Mouse (Mus musculus) stomach, embryonic 14.5 days (tissue): ENCODE measurements around the gene Irs3. TPM values are rescaled to one million over a fixed set of nuclear protein-coding genes. Genes with fewer than 3 reads are reported as not detected.
"Not testable (repeated sequence)": the region's sequence is repeated elsewhere in the genome, so short reads cannot be mapped to it uniquely, and the experiment has no call there.

Experiments
- ATAC-seq: fragments of 200-750 bp; cut with Nextera tagmentation; 2 replicates; pipeline ENCODE4 v1.8.0; 2017; ENCODE audit warnings: low read depth, moderate TSS enrichment; ENCODE audit not compliant: insufficient number of reproducible peaks, insufficient read depth, low FRiP score
- H3K27ac ChIP-seq: fragments of 300-500 bp; sonication (generic); 2 replicates; pipeline ENCODE4 v1.5.1; 2014; ENCODE audit warnings: mild to moderate bottlenecking, low read length, moderate library complexity, mixed read lengths
- H3K27me3 ChIP-seq: fragments of 300-500 bp; sonication (generic); 2 replicates; pipeline ENCODE4 v1.6.1; 2014; ENCODE audit warnings: low read length, control low read depth, mixed read lengths; ENCODE audit not compliant: control insufficient read depth, insufficient read depth
- H3K36me3 ChIP-seq: fragments of 300-500 bp; sonication (generic); 2 replicates; pipeline ENCODE4 v1.6.1; 2014; ENCODE audit warnings: mild to moderate bottlenecking, control low read depth, low read length, moderate library complexity, mixed read lengths; ENCODE audit not compliant: control insufficient read depth, insufficient read depth
- H3K4me1 ChIP-seq: fragments of 300-500 bp; sonication (generic); 2 replicates; pipeline ENCODE4 v1.6.1; 2014; ENCODE audit warnings: low read length, control low read depth, mixed read lengths; ENCODE audit not compliant: control insufficient read depth, insufficient read depth
- H3K4me2 ChIP-seq: fragments of 300-500 bp; sonication (generic); replicated peaks from 2 replicates; pipeline ENCODE4 v1.6.1; 2014; ENCODE audit warnings: low read depth, low read length, control low read depth
- H3K4me3 ChIP-seq: fragments of 300-500 bp; sonication (generic); 2 replicates; pipeline ENCODE4 v1.5.1; 2014; ENCODE audit warnings: low read depth, low read length, control low read depth
- H3K9ac ChIP-seq: fragments of 300-500 bp; sonication (generic); replicated peaks from 2 replicates; pipeline ENCODE4 v1.6.1; 2014; ENCODE audit warnings: low read depth, mild to moderate bottlenecking, control low read depth, low read length, moderate library complexity, mixed read lengths
- H3K9me3 ChIP-seq: fragments of 300-500 bp; sonication (generic); 2 replicates; pipeline ENCODE4 v1.6.1; 2016; ENCODE audit warnings: low read depth, low read length, control low read depth; ENCODE audit not compliant: control insufficient read depth
- WGBS: fragments of 180-500 bp; shearing (Covaris S2); extraction: QIAGEN DNeasy Blood & Tissue Kit; methylation state at CpG from one replicate; pipeline ENCODE4 v1.1.7; 2014; 5-methylcytosine and 5-hydroxymethylcytosine counted together
- polyA plus RNA-seq: library from polyadenylated mRNA; unstranded; fragments of >200 nt; fragmentation: Nextera tagmentation; extraction: Ambion mirVana; gene quantifications from 2 replicates; pipeline ENCODE4 v1.2.1, GENCODE M21; 2014

The Irs3 gene
- polyA plus RNA-seq, 1 experiment from 2014 or later, result not detected

DNA sequence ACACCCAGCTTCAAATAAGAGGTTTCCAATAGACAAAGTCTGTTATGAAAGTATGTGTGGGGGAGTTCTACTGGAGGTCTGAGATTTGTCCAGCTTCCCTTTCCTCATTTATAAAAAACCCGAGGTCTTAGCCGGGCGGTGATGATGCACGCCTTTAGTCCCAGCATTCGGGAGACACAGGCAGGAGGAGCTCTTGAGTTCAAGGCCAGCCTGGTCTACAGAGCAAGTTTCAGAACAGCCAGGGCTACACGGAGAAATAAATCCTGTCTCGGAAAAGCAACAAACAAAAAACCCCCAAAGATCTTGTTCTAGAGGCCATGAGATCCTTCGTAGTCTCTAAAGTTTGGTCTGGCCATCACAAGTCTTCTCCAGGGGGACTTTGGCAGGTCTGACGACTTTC, 17.5 kb downstream of the Irs3 start:
- Histone ChIP-seq H3K27ac (peak overlapping the region; percentile 77), H3K36me3 (peaks cover 5% of the 10 kb centered on the region; the same call in 1 of the 2 replicates), H3K4me1 (peaks cover 27% of the 10 kb centered on the region), H3K9me3 (no peaks in the 10 kb centered on the region), H3K9ac (peak overlapping the region; percentile 39), H3K4me3 (peak overlapping the region; percentile 52), H3K4me2 (peak overlapping the region; percentile 56), H3K27me3 (no peaks in the 10 kb centered on the region)
- WGBS, result 3% methylated on average over 9 of the region's 9 CpGs
- ATAC-seq, result no peak

DNA sequence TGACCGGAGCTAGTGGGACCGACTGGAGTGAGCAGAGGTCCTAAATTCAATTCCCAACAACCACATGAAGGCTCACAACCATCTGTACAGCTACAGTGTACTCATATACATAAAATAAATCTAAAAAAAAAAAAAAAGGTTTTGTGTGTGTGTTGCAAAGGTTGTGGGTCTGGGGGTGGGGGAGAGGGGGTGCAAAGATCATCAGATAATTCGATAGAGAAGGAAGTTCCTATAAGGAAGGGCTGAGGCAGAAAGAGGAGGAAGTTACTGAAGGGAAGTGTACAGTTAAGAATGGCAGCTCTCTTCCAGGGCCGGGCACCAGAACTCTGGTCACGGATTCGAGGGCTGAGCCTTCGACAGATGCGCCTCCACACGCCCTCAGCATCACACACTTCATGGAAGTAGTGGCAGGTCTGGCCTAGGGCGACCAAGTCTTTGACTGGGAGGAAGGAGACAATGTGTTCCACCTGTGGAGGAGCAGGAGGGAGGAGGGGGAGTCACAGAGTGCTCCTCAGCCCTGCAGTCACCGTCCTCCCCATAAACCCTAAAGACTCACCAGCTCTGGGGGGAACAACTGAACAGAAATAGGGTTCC, 21.5 kb downstream of the Irs3 start:
- no peaks in the 10 kb centered on the region for H3K9me3 ChIP-seq
- no peak overlapping the region for H3K4me2 ChIP-seq
- ATAC-seq, result no peak
- no peaks in the 10 kb centered on the region for H3K36me3 ChIP-seq
- H3K27me3 ChIP-seq, result no peaks in the 10 kb centered on the region
- WGBS, result 84% methylated on average over 11 of the region's 11 CpGs
- H3K4me3 ChIP-seq, result no peak overlapping the region
- no peaks in the 10 kb centered on the region for H3K4me1 ChIP-seq
- H3K27ac ChIP-seq, result no peak overlapping the region
- no peak overlapping the region for H3K9ac ChIP-seq

DNA sequence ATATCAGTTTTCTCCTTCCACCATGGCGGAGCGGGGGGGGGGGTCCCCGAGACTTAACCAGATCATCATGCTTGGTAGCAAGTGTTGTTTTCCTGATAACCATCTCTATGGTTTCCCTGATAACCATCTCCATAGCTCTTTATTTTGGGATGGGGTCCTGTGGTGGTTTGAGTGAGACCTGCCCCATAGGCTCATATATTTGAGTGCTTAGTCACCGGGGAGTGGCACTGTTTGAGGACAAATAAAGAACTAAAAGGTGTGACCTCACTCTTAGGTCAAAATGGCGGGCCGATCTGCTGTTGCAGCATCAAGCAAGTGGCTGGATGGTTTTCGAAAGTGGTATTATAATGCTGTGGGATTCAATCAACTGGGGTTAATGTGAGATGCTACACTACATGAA, 30.2 kb downstream of the Irs3 start:
- no peak for ATAC-seq
- Histone ChIP-seq H3K4me3 (no peak overlapping the region), H3K27ac (no peak overlapping the region), H3K27me3 (no peaks in the 10 kb centered on the region), H3K36me3 (no peaks in the 10 kb centered on the region), H3K4me2 (no peak overlapping the region), H3K4me1 (peaks cover 28% of the 10 kb centered on the region), H3K9me3 (no peaks in the 10 kb centered on the region), H3K9ac (no peak overlapping the region)
- WGBS, result 80% methylated on average over 7 of the region's 7 CpGs

DNA sequence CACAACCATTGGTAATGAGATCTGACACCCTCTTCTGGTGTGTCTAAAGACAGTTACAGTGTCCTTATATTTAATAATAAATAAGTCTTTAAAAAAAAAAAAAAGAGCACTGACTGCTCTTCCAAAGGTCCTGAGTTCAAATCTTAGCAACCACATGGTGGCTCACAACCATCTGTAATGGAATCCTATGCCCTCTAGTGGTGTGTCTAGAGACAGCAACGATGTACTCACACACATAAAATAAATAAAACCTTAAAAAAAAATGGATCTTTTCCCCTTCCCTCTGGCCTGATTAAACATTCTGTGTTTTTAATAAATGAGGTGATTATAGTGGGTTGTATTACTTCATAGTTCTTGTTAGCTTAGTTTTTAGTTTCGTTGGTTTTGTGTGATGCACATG, 30.6 kb downstream of the Irs3 start:
- H3K27ac ChIP-seq, H3K4me3 ChIP-seq, H3K27me3 ChIP-seq, H3K36me3 ChIP-seq, ATAC-seq, H3K4me2 ChIP-seq, H3K9me3 ChIP-seq, H3K9ac ChIP-seq: not testable (repeated sequence)
- 85% methylated on average over 2 of the region's 2 CpGs for WGBS
- H3K4me1 ChIP-seq, result peaks cover 28% of the 10 kb centered on the region

DNA sequence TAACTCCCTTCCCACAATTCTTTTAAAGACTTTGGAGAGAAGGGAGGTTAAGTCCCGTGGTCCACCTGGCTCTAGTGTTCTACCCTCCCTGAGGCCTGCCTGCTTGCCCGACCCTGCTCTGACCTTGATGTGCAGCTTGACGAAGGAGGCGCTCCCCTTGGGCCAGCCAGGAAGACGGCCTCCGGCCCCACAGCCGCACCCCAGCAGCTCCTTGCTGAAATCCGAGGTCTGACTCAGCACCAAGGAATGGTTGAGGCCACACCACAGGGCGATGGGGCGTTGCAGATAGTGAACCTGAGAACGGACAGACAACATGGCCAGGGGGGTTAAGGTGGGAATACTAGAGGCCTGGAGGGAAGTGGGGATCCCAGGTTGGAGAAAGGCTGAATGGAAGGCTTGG, 32.0 kb downstream of the Irs3 start, which contains the start of gene Pcolce:
Gene Pcolce, minus strand, starts transcription at position 235 of the 400 bp plus-strand sequence.
- no peaks in the 10 kb centered on the region for H3K36me3 ChIP-seq
- peaks cover 32% of the 10 kb centered on the region for H3K4me1 ChIP-seq
- ATAC-seq, result peak; percentile 54; the same call in 1 of the 2 replicates
- H3K9ac ChIP-seq, result no peak within 1 kb of the TSS
- peak within 1 kb of the TSS; percentile 98; the same call in 1 of the 2 replicates for H3K27ac ChIP-seq
- WGBS, result 38% methylated on average over 11 of the region's 11 CpGs
- H3K27me3 ChIP-seq, result no peaks in the 10 kb centered on the region
- no peaks in the 10 kb centered on the region for H3K9me3 ChIP-seq
- no peak within 1 kb of the TSS for H3K4me3 ChIP-seq
- H3K4me2 ChIP-seq, result no peak within 1 kb of the TSS

DNA sequence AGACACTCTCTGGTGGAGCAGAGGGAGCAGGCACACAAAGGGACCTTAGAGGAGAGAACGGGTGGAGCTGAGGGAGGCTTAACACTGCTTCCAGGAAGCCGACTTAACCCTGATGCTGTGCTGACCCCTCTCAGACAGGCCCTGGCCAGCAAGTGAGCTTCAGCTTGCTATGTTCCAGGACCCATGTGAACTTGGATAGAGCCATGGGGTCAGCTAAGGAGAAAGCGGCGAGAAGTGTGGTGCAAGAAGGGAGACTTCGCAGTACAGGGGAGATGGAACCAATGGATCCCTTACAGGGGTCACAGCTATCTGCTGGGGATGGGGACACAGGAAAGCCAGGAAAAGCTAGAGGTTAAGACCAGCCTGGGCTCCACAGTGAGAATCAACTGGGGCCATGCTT, 32.4 kb downstream of the Irs3 start:
- no peaks in the 10 kb centered on the region for H3K36me3 ChIP-seq
- H3K4me3 ChIP-seq, result no peak overlapping the region
- H3K9me3 ChIP-seq, result no peaks in the 10 kb centered on the region
- peaks cover 36% of the 10 kb centered on the region for H3K4me1 ChIP-seq
- H3K9ac ChIP-seq, result no peak overlapping the region
- H3K27me3 ChIP-seq, result no peaks in the 10 kb centered on the region
- H3K27ac ChIP-seq, result peak overlapping the region; percentile 98; the same call in 1 of the 2 replicates
- ATAC-seq, result no peak
- WGBS, result 67% methylated on average over 5 of the region's 5 CpGs
- H3K4me2 ChIP-seq, result no peak overlapping the region

DNA sequence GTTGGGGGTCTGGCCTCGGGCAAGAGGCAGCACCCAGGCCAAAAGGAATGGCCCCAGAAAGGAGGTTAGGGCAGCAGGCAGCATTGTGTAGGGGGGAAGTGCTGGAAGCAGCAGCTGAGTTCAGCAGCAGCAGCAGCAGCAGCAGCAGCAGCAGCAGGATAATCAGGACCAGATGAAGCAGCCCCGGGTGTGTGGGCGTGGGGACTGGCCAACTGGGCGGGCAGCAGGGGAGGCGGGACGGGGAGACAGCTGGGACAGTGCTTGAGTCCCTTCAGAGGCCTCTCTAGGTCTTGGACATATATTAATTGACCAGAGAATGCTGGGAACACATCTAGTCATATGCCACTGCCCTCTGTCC, 34.3 kb downstream of the Irs3 start:
- Histone ChIP-seq H3K9ac (peak overlapping the region; percentile 33; the same call in 1 of the 2 replicates), H3K4me3 (peak overlapping the region; percentile 30), H3K36me3 (peaks cover 10% of the 10 kb centered on the region; the same call in 1 of the 2 replicates), H3K4me1 (peaks cover 39% of the 10 kb centered on the region), H3K27ac (peak overlapping the region; percentile 98), H3K4me2 (peak overlapping the region; percentile 51), H3K27me3 (no peaks in the 10 kb centered on the region), H3K9me3 (no peaks in the 10 kb centered on the region)
- 6% methylated on average over 6 of the region's 6 CpGs for WGBS
- peak; percentile 40; the same call in 1 of the 2 replicates for ATAC-seq

DNA sequence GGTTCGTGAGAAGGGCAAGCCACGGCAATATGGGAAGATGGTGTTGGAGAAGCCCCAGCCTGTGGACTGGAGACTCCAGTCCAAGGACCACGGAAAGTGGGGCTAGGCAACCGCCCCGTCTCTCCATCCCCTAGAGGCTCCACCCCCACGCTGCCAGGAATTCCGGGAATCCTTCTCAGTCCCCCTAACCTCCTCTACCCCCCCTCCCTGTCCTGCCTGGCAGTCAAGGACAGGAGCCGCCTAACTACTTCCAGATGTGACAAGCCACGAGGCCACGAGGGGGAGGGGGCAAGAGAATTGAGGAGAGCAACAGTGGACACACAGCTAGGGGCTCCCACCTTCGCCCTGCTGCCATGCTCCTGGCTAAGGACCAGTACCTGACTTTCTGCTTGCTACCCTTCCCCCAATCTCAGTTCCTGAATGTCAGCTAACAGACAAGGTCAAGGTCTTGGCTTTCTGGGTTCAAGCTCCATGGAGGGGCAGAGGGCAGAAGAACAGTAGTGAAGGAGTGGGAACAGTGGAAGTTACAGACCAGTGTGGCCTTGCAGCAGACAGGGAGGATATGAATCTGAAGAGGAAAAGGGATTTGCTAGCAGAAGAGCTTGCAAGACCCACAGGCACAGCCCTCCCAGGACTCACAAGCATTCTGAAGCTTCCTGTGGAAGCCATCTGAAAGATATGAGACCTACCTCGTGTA, 34.8 kb downstream of the Irs3 start:
- Histone ChIP-seq H3K9ac (peak overlapping the region; percentile 33), H3K27me3 (no peaks in the 10 kb centered on the region), H3K36me3 (peaks cover 10% of the 10 kb centered on the region; the same call in 1 of the 2 replicates), H3K4me1 (peaks cover 39% of the 10 kb centered on the region), H3K9me3 (no peaks in the 10 kb centered on the region), H3K27ac (peak overlapping the region; percentile 98), H3K4me2 (peak overlapping the region; percentile 51), H3K4me3 (peak overlapping the region; percentile 30)
- ATAC-seq, result no peak; the same call in 1 of the 2 replicates
- WGBS, result 6% methylated on average over 12 of the region's 12 CpGs
